Mouse (Mus musculus): ENCODE measurements around the gene Gpr158. TPM values are rescaled to one million over a fixed set of nuclear protein-coding genes. Genes with fewer than 3 reads are reported as not detected.

Gpr158 gene
- total RNA-seq, 2 experiments from 2014 or later, result 120 to 121 TPM

Other genes with a start within 250 kb of the Gpr158 start
- gene Enkur, start 162.2 kb upstream of the Gpr158 start, total RNA-seq (2021), result 1 to 10 TPM; 3.4 TPM
- 10 to 100 TPM; 17.4 to 22.3 TPM for gene Thnsl1, start 161.8 kb upstream of the Gpr158 start, total RNA-seq (2021)